Mouse (Mus musculus) small intestine, adult 2 months (tissue): ENCODE results near the gene Nudt16l1. TPM values are rescaled to one million over a fixed set of nuclear protein-coding genes. Genes with fewer than 3 reads are reported as not detected.
A peak's percentile ranks its signal among the peaks of the same experiment; 100 is the strongest.

ENCODE experiments used
- H3K27ac ChIP-seq: fragments of 200-500 bp; 2 replicates; pipeline ENCODE4 v1.5.1; 2012; ENCODE audit warnings: low read depth, low read length, control low read depth, inconsistent platforms; ENCODE audit not compliant: insufficient read depth
- H3K27me3 ChIP-seq: fragments of 200-500 bp; 2 replicates; pipeline ENCODE4 v1.6.1; 2012; ENCODE audit warnings: mild to moderate bottlenecking, moderate library complexity, low read length, inconsistent platforms; ENCODE audit not compliant: control insufficient read depth, insufficient read depth
- H3K36me3 ChIP-seq: fragments of 200-500 bp; 2 replicates; pipeline ENCODE4 v1.6.1; 2012; ENCODE audit warnings: mild to moderate bottlenecking, low read length, control low read depth, inconsistent platforms; ENCODE audit not compliant: control insufficient read depth, insufficient read depth
- H3K4me1 ChIP-seq: fragments of 200-500 bp; 2 replicates; pipeline ENCODE4 v1.6.1; 2012; ENCODE audit warnings: low read length, inconsistent platforms, mixed read lengths; ENCODE audit not compliant: control insufficient read depth, insufficient read depth, insufficient read length
- H3K4me3 ChIP-seq: fragments of 200-500 bp; 2 replicates; pipeline ENCODE4 v1.5.1; 2012; ENCODE audit warnings: low read depth, mild to moderate bottlenecking, control low read depth, inconsistent platforms, low read length, moderate library complexity
- CTCF ChIP-seq: fragments of 200-500 bp; IDR thresholded peaks from 2 replicates; pipeline ENCODE4 v1.5.1; 2012; ENCODE audit warnings: low read depth, mild to moderate bottlenecking, control low read depth, inconsistent platforms, low read length, moderate library complexity, mixed read lengths; ENCODE audit not compliant: insufficient replicate concordance, insufficient read length; ENCODE audit errors: extremely low read depth
- POLR2A ChIP-seq: fragments of 200-500 bp; IDR thresholded peaks from 2 replicates; pipeline ENCODE4 v1.6.1; 2012; ENCODE audit warnings: low read depth, mild to moderate bottlenecking, control low read depth, inconsistent platforms, low read length, moderate library complexity
- WGBS: fragments of 180-500 bp; shearing (Covaris S2); methylation state at CpG from one replicate; pipeline ENCODE4 v1.1.7; 2018; 5-methylcytosine and 5-hydroxymethylcytosine counted together
- polyA plus RNA-seq: library from polyadenylated mRNA; depleted of rRNA; stranded (reverse); fragments of >200 nt; gene quantifications from 2 replicates; pipeline ENCODE4 v1.2.3, GENCODE M21; 2012

Nudt16l1 gene
- polyA plus RNA-seq, 1 experiment = 42.6 TPM

- 0 out of 2 replicates have a peak, but pooled peaks cover 3% of the 10 kb centered on the region for H3K36me3 ChIP-seq
- 67% methylated on average over 6 of the region's 6 CpGs for WGBS
- TF ChIP-seq CTCF = no peak
- no peak for TF ChIP-seq POLR2A
- H3K4me3 ChIP-seq = no peak overlapping the region
- H3K27me3 ChIP-seq = no peaks in the 10 kb centered on the region
- no peak overlapping the region for H3K27ac ChIP-seq
- H3K4me1 ChIP-seq = peaks cover 33% of the 10 kb centered on the region
Measured at GRCm38 (mm10) chr16:4898881-4899280, 39.7 kb upstream of the Nudt16l1 start.

DNA sequence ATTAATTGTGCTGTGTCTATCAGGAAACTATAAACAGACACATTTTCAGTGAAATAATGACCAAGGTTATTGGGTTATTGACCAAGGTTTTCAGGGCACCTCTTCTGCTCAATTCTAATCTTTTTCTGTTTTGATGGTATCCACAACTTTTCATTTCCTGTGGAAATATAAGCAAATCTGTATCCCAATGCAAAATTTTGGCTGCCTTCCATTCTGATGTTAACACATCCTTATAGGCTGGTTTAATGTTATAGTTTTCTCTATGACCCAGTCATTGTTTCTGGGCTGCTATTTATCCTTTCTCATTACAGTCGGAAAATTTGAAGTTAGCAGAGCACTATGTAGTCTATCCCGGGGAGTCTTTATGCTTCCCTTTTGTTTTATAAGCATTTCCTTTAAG lies 38.9 kb upstream of the Nudt16l1 start:
- WGBS = 85% methylated on average over 2 of the region's 2 CpGs
- Histone ChIP-seq H3K4me3 (no peak overlapping the region), H3K27ac (no peak overlapping the region), H3K27me3 (no peaks in the 10 kb centered on the region), H3K36me3 (0 out of 2 replicates have a peak, but pooled peaks cover 3% of the 10 kb centered on the region), H3K4me1 (peaks cover 37% of the 10 kb centered on the region)
- no peak for TF ChIP-seq POLR2A
- no peak for TF ChIP-seq CTCF

DNA sequence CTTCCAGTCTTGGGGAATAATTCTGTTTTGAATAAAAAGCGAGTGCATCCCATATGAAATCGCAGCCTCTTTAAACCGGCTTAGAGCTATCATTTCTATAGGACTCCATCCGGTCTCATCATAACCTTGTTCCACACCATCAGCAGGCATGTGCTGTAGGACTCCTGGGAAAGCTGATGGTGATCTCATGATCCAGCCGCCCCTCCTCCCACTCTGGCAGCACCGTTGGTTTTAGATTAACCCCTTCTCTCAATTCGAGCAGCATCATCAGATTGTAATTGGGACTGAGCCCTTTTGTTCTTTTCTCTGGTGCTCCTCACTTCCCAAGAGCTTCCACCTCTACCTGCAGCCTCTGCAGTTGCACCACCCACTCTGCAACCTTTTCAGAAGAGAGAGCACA lies 37.4 kb upstream of the Nudt16l1 start:
- 79% methylated on average over 7 of the region's 7 CpGs for WGBS
- H3K27me3 ChIP-seq = no peaks in the 10 kb centered on the region
- no peak overlapping the region for H3K27ac ChIP-seq

GRCm38 (mm10) chr16:4902390-4902789 lies 36.2 kb upstream of the Nudt16l1 start:
- H3K4me1 ChIP-seq = peaks cover 23% of the 10 kb centered on the region
- H3K36me3 ChIP-seq = peaks cover 6% of the 10 kb centered on the region
- WGBS = 87% methylated on average over 2 of the region's 2 CpGs
- TF ChIP-seq POLR2A = no peak
- no peak for TF ChIP-seq CTCF
- H3K27ac ChIP-seq = no peak overlapping the region
- no peak overlapping the region for H3K4me3 ChIP-seq
- no peaks in the 10 kb centered on the region for H3K27me3 ChIP-seq

More for the DNA sequence above, 37.4 kb upstream of the Nudt16l1 start:
- Histone ChIP-seq H3K4me3 (no peak overlapping the region), H3K36me3 (0 out of 2 replicates have a peak, but pooled peaks cover 3% of the 10 kb centered on the region), H3K4me1 (peaks cover 32% of the 10 kb centered on the region)
- TF ChIP-seq POLR2A (no peak), CTCF (no peak)

GRCm38 (mm10) chr16:4903491-4904102 lies 35.0 kb upstream of the Nudt16l1 start:
- WGBS = 38% methylated on average over 6 of the region's 6 CpGs
- no peak for TF ChIP-seq POLR2A
- no peak for TF ChIP-seq CTCF

GRCm38 (mm10) chr16:4904878-4905277 lies 33.7 kb upstream of the Nudt16l1 start:
- no peak overlapping the region for H3K27ac ChIP-seq
- H3K36me3 ChIP-seq = peaks cover 16% of the 10 kb centered on the region
- TF ChIP-seq POLR2A = no peak
- TF ChIP-seq CTCF = no peak
- WGBS = 71% methylated on average over 3 of the region's 3 CpGs
- no peak overlapping the region for H3K4me3 ChIP-seq
- peaks cover 18% of the 10 kb centered on the region; the same call in 1 of the 2 replicates for H3K4me1 ChIP-seq
- no peaks in the 10 kb centered on the region for H3K27me3 ChIP-seq

More at GRCm38 (mm10) chr16:4903491-4904102, 35.0 kb upstream of the Nudt16l1 start:
- Histone ChIP-seq H3K36me3 (peaks cover 9% of the 10 kb centered on the region), H3K4me3 (no peak overlapping the region), H3K27me3 (no peaks in the 10 kb centered on the region), H3K27ac (peak overlapping the region; percentile 19; the same call in 1 of the 2 replicates), H3K4me1 (peaks cover 22% of the 10 kb centered on the region)

DNA sequence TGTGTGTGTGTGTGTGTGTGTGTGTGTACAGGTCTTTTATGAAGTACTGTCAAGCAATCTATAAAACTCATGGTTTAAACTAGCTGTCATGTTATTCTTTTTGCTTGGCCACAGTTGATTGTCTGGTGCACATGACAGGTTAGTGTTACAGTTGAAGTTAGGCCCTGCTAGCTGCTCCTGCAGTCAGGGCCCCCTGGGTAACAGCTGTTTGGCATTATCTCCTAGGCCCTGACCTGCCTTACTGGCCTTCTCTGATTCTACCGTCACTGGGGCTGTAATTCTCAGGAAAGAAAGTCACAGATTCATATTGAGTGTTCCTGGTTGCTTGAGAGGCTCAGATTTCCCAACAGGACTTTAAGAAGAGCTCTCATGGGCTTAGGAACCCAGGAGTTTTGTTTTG lies 33.0 kb upstream of the Nudt16l1 start:
- 66% methylated on average over 1 of the region's 1 CpGs for WGBS
- no peak for TF ChIP-seq POLR2A
- no peak for TF ChIP-seq CTCF
- Histone ChIP-seq H3K4me3 (no peak overlapping the region), H3K4me1 (peaks cover 18% of the 10 kb centered on the region; the same call in 1 of the 2 replicates), H3K36me3 (peaks cover 20% of the 10 kb centered on the region), H3K27me3 (no peaks in the 10 kb centered on the region), H3K27ac (no peak overlapping the region; the same call in 1 of the 2 replicates)
